Mouse (Mus musculus): ENCODE measurements around the gene Gm17364. TPM values are rescaled to one million over a fixed set of nuclear protein-coding genes. Genes with fewer than 3 reads are reported as not detected.

Gene Gm17364
- polyA plus RNA-seq, 1 experiment from 2014 or later, result not detected

DNA sequence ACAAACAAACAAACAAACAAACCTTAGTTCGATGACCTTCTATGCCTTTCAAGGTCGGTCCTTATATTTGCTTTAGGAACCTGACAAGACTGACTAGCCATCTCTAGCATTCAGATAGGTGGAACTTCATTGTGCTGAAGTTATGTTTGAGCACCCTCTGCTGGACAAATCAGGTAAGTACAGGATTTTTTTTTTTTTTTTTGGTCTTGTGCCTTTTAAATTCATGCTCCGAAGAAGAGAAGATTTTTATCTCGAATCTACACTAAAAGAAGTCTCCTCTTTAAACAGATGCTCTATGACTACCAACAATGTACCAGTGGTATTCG lies 35.0 kb downstream of the Gm17364 start:
- ATAC-seq (ENCODE audit: low FRiP score, low TSS enrichment), result no peak
- Histone ChIP-seq H3K27ac (replicated peaks) (no peak overlapping the region), H3K9ac (ENCODE audit: low read length) (no peak overlapping the region), H3K9me3 (ENCODE audit: control insufficient read depth, low read length) (peaks cover 2% of the 10 kb centered on the region; the same call in 1 of the 2 replicates), H3K4me1 (replicated peaks; ENCODE audit: control insufficient read depth, insufficient read depth) (no peaks in the 10 kb centered on the region), H3K36me3 (ENCODE audit: control insufficient read depth, insufficient read depth, low read length) (no peaks in the 10 kb centered on the region), H3K4me2 (replicated peaks; ENCODE audit: low read depth) (no peak overlapping the region), H3K27me3 (ENCODE audit: control insufficient read depth, insufficient read depth, low read length) (no peaks in the 10 kb centered on the region), H3K4me3 (ENCODE audit: low read depth, low read length) (no peak overlapping the region)
- 4% methylated on average over 5 of the region's 5 CpGs for WGBS
- TF ChIP-seq CTCF (IDR thresholded peaks at IDR 0.05; ENCODE audit: low read depth) (peak; percentile 92), EP300 (optimal IDR thresholded peaks at IDR 0.05) (no peak)
- no peak for DNase-seq (ENCODE audit: low spot score)

- no peaks in the 10 kb centered on the region for H3K4me1 ChIP-seq (replicated peaks; ENCODE audit: control insufficient read depth, insufficient read depth)
- ATAC-seq (ENCODE audit: low FRiP score, low TSS enrichment) (no peak; the same call in 1 of the 2 replicates), DNase-seq (ENCODE audit: low spot score) (no peak)
- H3K4me3 ChIP-seq (ENCODE audit: low read depth, low read length), result no peak overlapping the region
- no peak overlapping the region for H3K9ac ChIP-seq (ENCODE audit: low read length)
- no peak for TF ChIP-seq CTCF (IDR thresholded peaks at IDR 0.05; ENCODE audit: low read depth)
- no peak for TF ChIP-seq EP300 (optimal IDR thresholded peaks at IDR 0.05)
- H3K27ac ChIP-seq (replicated peaks), result no peak overlapping the region
- H3K27me3 ChIP-seq (ENCODE audit: control insufficient read depth, insufficient read depth, low read length), result no peaks in the 10 kb centered on the region
- 74% methylated on average over 10 of the region's 10 CpGs for WGBS
- no peak overlapping the region for H3K4me2 ChIP-seq (replicated peaks; ENCODE audit: low read depth)
- peaks cover 2% of the 10 kb centered on the region; the same call in 1 of the 2 replicates for H3K9me3 ChIP-seq (ENCODE audit: control insufficient read depth, low read length)
- H3K36me3 ChIP-seq (ENCODE audit: control insufficient read depth, insufficient read depth, low read length), result no peaks in the 10 kb centered on the region
Observed at GRCm38 (mm10) chr13:41238035-41238804, 35.6 kb downstream of the Gm17364 start.

GRCm38 (mm10) chr13:41235845-41236741 lies 37.7 kb downstream of the Gm17364 start:
- Histone ChIP-seq H3K4me1 (replicated peaks; ENCODE audit: control insufficient read depth, insufficient read depth) (no peaks in the 10 kb centered on the region), H3K27me3 (ENCODE audit: control insufficient read depth, insufficient read depth, low read length) (no peaks in the 10 kb centered on the region), H3K36me3 (ENCODE audit: control insufficient read depth, insufficient read depth, low read length) (no peaks in the 10 kb centered on the region), H3K4me3 (ENCODE audit: low read depth, low read length) (no peak overlapping the region), H3K9me3 (ENCODE audit: control insufficient read depth, low read length) (no peaks in the 10 kb centered on the region), H3K27ac (replicated peaks) (no peak overlapping the region), H3K9ac (ENCODE audit: low read length) (no peak overlapping the region), H3K4me2 (replicated peaks; ENCODE audit: low read depth) (no peak overlapping the region)
- DNase-seq (ENCODE audit: low spot score) (peak; percentile 33), ATAC-seq (ENCODE audit: low FRiP score, low TSS enrichment) (peak; percentile 33; the same call in 1 of the 2 replicates)
- WGBS, result 45% methylated on average over 13 of the region's 13 CpGs
- TF ChIP-seq EP300 (optimal IDR thresholded peaks at IDR 0.05) (no peak), CTCF (IDR thresholded peaks at IDR 0.05; ENCODE audit: low read depth) (no peak)

GRCm38 (mm10) chr13:41235181-41235580 lies 38.6 kb downstream of the Gm17364 start:
- H3K27me3 ChIP-seq (ENCODE audit: control insufficient read depth, insufficient read depth, low read length), result no peaks in the 10 kb centered on the region
- no peaks in the 10 kb centered on the region for H3K4me1 ChIP-seq (replicated peaks; ENCODE audit: control insufficient read depth, insufficient read depth)
- H3K9me3 ChIP-seq (ENCODE audit: control insufficient read depth, low read length), result no peaks in the 10 kb centered on the region
- DNase-seq (ENCODE audit: low spot score), result no peak
- H3K36me3 ChIP-seq (ENCODE audit: control insufficient read depth, insufficient read depth, low read length), result no peaks in the 10 kb centered on the region
- H3K9ac ChIP-seq (ENCODE audit: low read length), result no peak overlapping the region
- no peak overlapping the region for H3K27ac ChIP-seq (replicated peaks)
- no peak for ATAC-seq (ENCODE audit: low FRiP score, low TSS enrichment)
- no peak overlapping the region for H3K4me2 ChIP-seq (replicated peaks; ENCODE audit: low read depth)
- TF ChIP-seq CTCF (IDR thresholded peaks at IDR 0.05; ENCODE audit: low read depth) (no peak), EP300 (optimal IDR thresholded peaks at IDR 0.05) (no peak)
- H3K4me3 ChIP-seq (ENCODE audit: low read depth, low read length), result no peak overlapping the region
- 89% methylated on average over 6 of the region's 6 CpGs for WGBS

- no peak overlapping the region for H3K27ac ChIP-seq (replicated peaks)
- no peak overlapping the region for H3K9ac ChIP-seq (ENCODE audit: low read length)
- WGBS, result 89% methylated on average over 7 of the region's 7 CpGs
- ATAC-seq (ENCODE audit: low FRiP score, low TSS enrichment) (no peak), DNase-seq (ENCODE audit: low spot score) (no peak)
- TF ChIP-seq CTCF (IDR thresholded peaks at IDR 0.05; ENCODE audit: low read depth), result no peak
- TF ChIP-seq EP300 (optimal IDR thresholded peaks at IDR 0.05), result no peak
- no peaks in the 10 kb centered on the region for H3K27me3 ChIP-seq (ENCODE audit: control insufficient read depth, insufficient read depth, low read length)
- no peaks in the 10 kb centered on the region for H3K36me3 ChIP-seq (ENCODE audit: control insufficient read depth, insufficient read depth, low read length)
- no peaks in the 10 kb centered on the region for H3K4me1 ChIP-seq (replicated peaks; ENCODE audit: control insufficient read depth, insufficient read depth)
- H3K4me2 ChIP-seq (replicated peaks; ENCODE audit: low read depth), result no peak overlapping the region
- H3K9me3 ChIP-seq (ENCODE audit: control insufficient read depth, low read length), result no peaks in the 10 kb centered on the region
- no peak overlapping the region for H3K4me3 ChIP-seq (ENCODE audit: low read depth, low read length)
Observed at GRCm38 (mm10) chr13:41233241-41233640, 40.5 kb downstream of the Gm17364 start.

Data from stomach, postnatal 0 days (tissue).